Mouse (Mus musculus) lung, postnatal 0 days (tissue): ENCODE measurements around the gene Ufsp1. TPM values are rescaled to one million over a fixed set of nuclear protein-coding genes. Genes with fewer than 3 reads are reported as not detected.

Experiments used
- ATAC-seq: fragments of 200-750 bp; cut with Nextera tagmentation; 2 replicates; pipeline ENCODE4 v1.8.0; 2017; ENCODE audit warnings: moderate library complexity
- DNase-seq: peaks from one replicate; pipeline ENCODE4 v3.0.0-alpha.2; 2016; ENCODE audit warnings: low spot score
- H3K27ac ChIP-seq: fragments of 300-500 bp; sonication (generic); 2 replicates; pipeline ENCODE4 v1.5.1; 2014; ENCODE audit warnings: antibody characterized with exemption, mild to moderate bottlenecking, low read length, mixed read lengths
- H3K27me3 ChIP-seq: fragments of 300-500 bp; sonication (generic); replicated peaks from 2 replicates; pipeline ENCODE4 v1.6.1; 2014; ENCODE audit warnings: low read length, mixed read lengths; ENCODE audit not compliant: insufficient read depth
- H3K36me3 ChIP-seq: fragments of 300-500 bp; sonication (generic); 2 replicates; pipeline ENCODE4 v1.6.1; 2014; ENCODE audit warnings: low read length, mixed read lengths; ENCODE audit not compliant: insufficient read depth
- H3K4me1 ChIP-seq: fragments of 300-500 bp; sonication (generic); 2 replicates; pipeline ENCODE4 v1.6.1; 2014; ENCODE audit warnings: antibody characterized with exemption, low read depth, low read length, mixed read lengths; ENCODE audit not compliant: insufficient read depth
- H3K4me2 ChIP-seq: fragments of 300-500 bp; sonication (generic); replicated peaks from 2 replicates; pipeline ENCODE4 v1.6.1; 2014; ENCODE audit warnings: low read depth, mild to moderate bottlenecking, low read length, moderate library complexity, mixed read lengths
- H3K4me3 ChIP-seq: fragments of 300-500 bp; sonication (generic); 2 replicates; pipeline ENCODE4 v1.5.1; 2014; ENCODE audit warnings: low read depth, low read length
- H3K9ac ChIP-seq: fragments of 300-500 bp; sonication (generic); replicated peaks from 2 replicates; pipeline ENCODE4 v1.6.1; 2014; ENCODE audit warnings: low read depth, mild to moderate bottlenecking
- H3K9me3 ChIP-seq: fragments of 300-500 bp; sonication (generic); 2 replicates; pipeline ENCODE4 v1.6.1; 2016; ENCODE audit warnings: low read length, mixed read lengths
- CTCF ChIP-seq: IDR thresholded peaks from 2 replicates; pipeline ENCODE4 v1.5.1; 2016; ENCODE audit warnings: antibody characterized with exemption, mild to moderate bottlenecking
- EP300 ChIP-seq: IDR thresholded peaks from 2 replicates; pipeline ENCODE4 v1.6.1; 2016; ENCODE audit warnings: antibody characterized with exemption, mild to moderate bottlenecking, control low read depth
- WGBS: fragments of 180-500 bp; shearing (Covaris S2); extraction: QIAGEN DNeasy Blood & Tissue Kit; methylation state at CpG from one replicate; pipeline ENCODE4 v1.1.7; 2014; 5-methylcytosine and 5-hydroxymethylcytosine counted together
- polyA plus RNA-seq: library from polyadenylated mRNA; unstranded; fragments of >200 nt; fragmentation: Nextera tagmentation; extraction: Ambion mirVana; gene quantifications from 2 replicates; pipeline ENCODE4 v1.2.1, GENCODE M21; 2015

Gene Ufsp1
- polyA plus RNA-seq, 1 experiment from 2014 or later, result 7.2 TPM

- no peak for ATAC-seq
- no peaks in the 10 kb centered on the region for H3K27me3 ChIP-seq
- H3K4me3 ChIP-seq, result no peak overlapping the region
- peaks cover 28% of the 10 kb centered on the region for H3K36me3 ChIP-seq
- no peak overlapping the region for H3K9ac ChIP-seq
- peak overlapping the region; percentile 74 for H3K4me2 ChIP-seq
- H3K4me1 ChIP-seq, result peaks cover 16% of the 10 kb centered on the region; the same call in 1 of the 2 replicates
- H3K27ac ChIP-seq, result no peak overlapping the region
- no peak for DNase-seq
- TF ChIP-seq EP300 (no peak), CTCF (no peak)
- 56% methylated on average over 3 of the region's 3 CpGs for WGBS
- H3K9me3 ChIP-seq, result no peaks in the 10 kb centered on the region
Observed at GRCm38 (mm10) chr5:137305822-137306221, 11.4 kb downstream of the Ufsp1 start.

GRCm38 (mm10) chr5:137306439-137307005 is 12.1 kb downstream of the Ufsp1 start:
- Histone ChIP-seq H3K36me3 (peaks cover 22% of the 10 kb centered on the region), H3K4me3 (peak overlapping the region; percentile 89), H3K27ac (peak overlapping the region; percentile 96), H3K27me3 (no peaks in the 10 kb centered on the region), H3K4me2 (peak overlapping the region; percentile 74), H3K9me3 (no peaks in the 10 kb centered on the region), H3K4me1 (peaks cover 16% of the 10 kb centered on the region; the same call in 1 of the 2 replicates), H3K9ac (peak overlapping the region; percentile 92)
- no peak for DNase-seq
- TF ChIP-seq EP300 (no peak), CTCF (no peak)
- 4% methylated on average over 12 of the region's 12 CpGs for WGBS
- ATAC-seq, result no peak

- Histone ChIP-seq H3K9ac (peak within 1 kb of the TSS; percentile 92), H3K4me3 (peak within 1 kb of the TSS; percentile 89), H3K27ac (peak within 1 kb of the TSS; percentile 96), H3K4me1 (peaks cover 16% of the 10 kb centered on the region; the same call in 1 of the 2 replicates), H3K9me3 (no peaks in the 10 kb centered on the region), H3K4me2 (peak within 1 kb of the TSS; percentile 74), H3K27me3 (no peaks in the 10 kb centered on the region), H3K36me3 (peaks cover 14% of the 10 kb centered on the region; the same call in 1 of the 2 replicates)
- TF ChIP-seq CTCF (no peak), EP300 (peak; percentile 94)
- WGBS, result under 1% methylated on average over 42 of the region's 72 CpGs
- DNase-seq (peak; percentile 98), ATAC-seq (peak; percentile 93)
Observed at GRCm38 (mm10) chr5:137307071-137307912, 12.9 kb downstream of the Ufsp1 start, which contains the start of gene Srrt. Gene Srrt (minus strand): TSS chr5:137307674.

- ATAC-seq (no peak), DNase-seq (no peak)
- H3K9ac ChIP-seq, result peak overlapping the region; percentile 92; the same call in 1 of the 2 replicates
- H3K27ac ChIP-seq, result peak overlapping the region; percentile 96; the same call in 1 of the 2 replicates
- WGBS, result 96% methylated on average over 4 of the region's 4 CpGs
- H3K27me3 ChIP-seq, result no peaks in the 10 kb centered on the region
- H3K4me3 ChIP-seq, result no peak overlapping the region
- TF ChIP-seq EP300, result no peak
- peak; percentile 23 for TF ChIP-seq CTCF
- peaks cover 16% of the 10 kb centered on the region; the same call in 1 of the 2 replicates for H3K4me1 ChIP-seq
- H3K4me2 ChIP-seq, result no peak overlapping the region
- H3K36me3 ChIP-seq, result peaks cover 14% of the 10 kb centered on the region; the same call in 1 of the 2 replicates
- no peaks in the 10 kb centered on the region for H3K9me3 ChIP-seq
Observed at GRCm38 (mm10) chr5:137308356-137308755, 13.9 kb downstream of the Ufsp1 start.

- H3K9ac ChIP-seq, result peak overlapping the region; percentile 89
- WGBS, result 1% methylated on average over 22 of the region's 22 CpGs
- peak overlapping the region; percentile 60 for H3K4me3 ChIP-seq
- TF ChIP-seq EP300 (no peak), CTCF (no peak)
- H3K36me3 ChIP-seq, result peaks cover 14% of the 10 kb centered on the region; the same call in 1 of the 2 replicates
- peak overlapping the region; percentile 94 for H3K27ac ChIP-seq
- ATAC-seq, result peak; percentile 29; the same call in 1 of the 2 replicates
- peaks cover 10% of the 10 kb centered on the region for H3K4me1 ChIP-seq
- DNase-seq, result peak; percentile 76
- H3K9me3 ChIP-seq, result no peaks in the 10 kb centered on the region
- peak overlapping the region; percentile 83 for H3K4me2 ChIP-seq
- H3K27me3 ChIP-seq, result no peaks in the 10 kb centered on the region
Observed at GRCm38 (mm10) chr5:137313466-137314192, 19.2 kb downstream of the Ufsp1 start.
